Mouse (Mus musculus) monocyte, adult 5-6 weeks (primary cell): ENCODE measurements around the gene Vmn1r59. TPM values are rescaled to one million over a fixed set of nuclear protein-coding genes. Genes with fewer than 3 reads are reported as not detected.
"Not testable (repeated sequence)": the region's sequence is repeated elsewhere in the genome, so short reads cannot be mapped to it uniquely, and the experiment has no call there.

Source experiments
- ATAC-seq: fragments of 153-309, 156-312 bp; replicated peaks from 2 replicates; pipeline ENCODE4 v1.8.0; 2017; ENCODE audit warnings: mild to moderate bottlenecking; ENCODE audit not compliant: low TSS enrichment, insufficient number of reproducible peaks, severe bottlenecking, poor library complexity, low FRiP score
- total RNA-seq: library from RNA; stranded (forward); fragments of 200-1000, 200-491, 200-594 nt; gene quantifications from 3 replicates; pipeline ENCODE4 v1.2.3, GENCODE M21; 2017

Vmn1r59 gene
- not detected in 3 replicates for total RNA-seq

DNA sequence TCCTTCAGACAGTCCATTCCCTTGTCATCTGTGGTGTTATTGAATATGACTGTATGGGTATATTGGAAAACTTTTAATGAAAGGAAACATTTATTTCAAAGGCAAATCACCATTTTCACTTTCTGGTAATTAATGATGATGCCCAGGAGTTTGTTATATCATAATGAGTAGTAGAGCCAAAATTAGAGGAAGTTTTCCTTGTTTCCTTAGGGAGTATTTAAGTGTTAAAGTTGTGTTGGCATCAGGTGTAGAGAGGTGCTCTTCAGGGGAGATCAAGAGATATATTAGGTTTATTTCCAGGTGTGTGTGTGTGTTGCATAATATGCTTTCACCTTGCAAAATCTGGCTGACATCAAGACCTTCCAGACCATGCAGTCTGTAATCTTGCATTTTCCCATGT, at the start of gene Vmn1r59:
TSS of gene Vmn1r59 (minus strand) at position 101 of the 400 bp plus-strand sequence.
- no peak for ATAC-seq

DNA sequence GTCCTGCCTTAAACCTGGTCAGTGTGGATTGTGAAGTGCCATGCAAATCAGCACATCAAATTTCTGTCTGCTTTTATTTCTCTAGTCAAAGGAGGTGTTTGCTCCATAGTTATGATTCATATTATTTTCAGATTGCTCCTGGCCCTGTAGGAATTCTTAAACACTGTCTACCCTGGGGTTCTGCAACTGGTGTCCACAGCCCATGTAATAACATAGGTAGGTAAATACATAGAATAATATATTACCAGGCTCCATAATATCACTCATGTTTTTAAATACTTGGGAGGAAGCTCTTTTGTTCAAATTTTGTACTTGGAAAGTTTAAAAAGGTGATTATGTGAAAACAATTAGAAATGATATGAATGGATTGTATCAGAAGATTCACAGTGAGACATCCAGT, 37.3 kb upstream of the Vmn1r59 start, which contains the start of gene Vmn2r28:
TSS of gene Vmn2r28 (minus strand) at position 101 of the 400 bp plus-strand sequence.
- ATAC-seq, result not testable (repeated sequence)

DNA sequence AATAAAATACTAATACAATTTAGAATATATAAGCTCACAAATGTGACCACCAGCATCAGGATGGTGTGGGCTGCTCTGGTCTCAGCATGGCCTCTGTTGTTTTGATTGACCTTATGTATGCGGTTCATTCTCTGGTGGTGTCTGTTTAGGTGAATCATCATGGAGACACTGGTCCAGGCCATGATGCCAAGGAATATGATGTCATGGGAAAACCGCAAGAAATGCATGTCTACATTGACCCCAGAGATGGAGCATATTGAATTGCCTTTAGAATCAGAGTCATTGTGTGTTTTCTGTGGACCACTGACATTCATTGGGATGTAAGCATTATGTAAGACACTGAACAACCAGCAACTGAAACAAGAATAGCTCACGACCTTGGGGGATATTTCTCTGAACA, 2.6 kb downstream of the Vmn1r59 start:
- not testable (repeated sequence) for ATAC-seq

DNA sequence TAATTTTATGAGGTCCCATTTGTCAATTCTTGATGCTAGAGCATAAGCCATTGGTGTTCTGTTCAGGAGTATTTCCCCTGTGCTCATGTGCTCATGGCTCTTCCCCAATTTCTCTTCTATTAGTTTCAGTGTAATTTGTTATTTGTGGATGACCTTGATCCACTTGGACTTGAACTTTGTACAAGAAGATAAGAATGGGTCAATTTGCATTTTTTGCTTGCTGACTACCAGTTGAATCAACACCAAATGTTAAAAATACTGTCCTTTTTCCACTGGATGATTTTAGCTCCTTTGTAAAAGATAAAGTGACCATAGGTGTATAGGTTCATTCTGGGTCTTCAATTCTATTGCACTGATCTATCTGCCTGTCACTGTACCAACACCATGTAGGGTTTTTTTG, 7.9 kb downstream of the Vmn1r59 start:
- ATAC-seq, result no peak

DNA sequence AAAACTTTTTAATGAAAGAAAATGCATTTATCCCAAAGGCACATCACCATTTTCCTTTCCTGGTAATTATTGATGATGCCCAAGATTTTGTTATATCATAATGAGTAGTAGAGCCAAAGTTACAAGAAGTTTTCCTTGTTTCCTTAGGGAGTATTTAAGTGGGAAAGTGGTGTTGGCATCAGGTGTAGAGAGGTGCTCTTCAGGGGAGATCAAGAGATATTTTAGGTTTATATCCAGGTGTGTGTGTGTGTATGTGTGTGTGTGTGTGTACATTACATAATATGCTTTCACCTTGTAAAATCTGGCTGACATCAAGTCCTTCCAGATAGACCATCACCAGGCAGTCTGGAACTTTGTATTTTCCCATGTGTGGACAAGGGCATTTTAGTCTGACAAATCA, 43.3 kb downstream of the Vmn1r59 start, which contains the start of gene Vmn1r58:
TSS of gene Vmn1r58 (minus strand) at position 101 of the 400 bp plus-strand sequence.
- not testable (repeated sequence) for ATAC-seq

DNA sequence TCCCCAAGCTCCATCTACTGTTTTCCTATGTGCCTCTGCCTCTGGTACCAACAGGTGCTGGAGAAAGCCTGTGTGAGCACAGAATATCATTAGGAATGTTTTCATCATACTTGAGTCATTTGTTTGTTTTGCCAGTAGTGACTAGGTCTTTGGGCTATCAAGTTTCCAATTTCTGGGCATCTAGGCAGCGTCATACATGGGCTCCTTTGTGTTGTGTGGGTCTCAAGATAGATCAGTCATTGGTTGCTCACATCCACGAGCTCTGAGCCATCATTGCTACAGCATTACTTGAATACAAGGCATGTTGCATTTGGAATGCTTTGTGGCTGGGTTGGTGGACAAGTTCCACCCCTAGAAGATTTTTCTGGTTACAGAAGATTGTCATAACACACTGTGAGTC, 50.4 kb downstream of the Vmn1r59 start:
- no peak for ATAC-seq

Other genes with a start within 250 kb of the Vmn1r59 start
- not detected in 3 replicates for gene Vmn1r57, start 238.3 kb downstream of the Vmn1r59 start, total RNA-seq
- gene Gm5065, start 106.2 kb downstream of the Vmn1r59 start, total RNA-seq, result not detected in 3 replicates
- not detected in 3 replicates for gene Nlrp2, start 105.7 kb downstream of the Vmn1r59 start, total RNA-seq
- not detected in 3 replicates for gene Vmn1r58, start 43.4 kb downstream of the Vmn1r59 start, total RNA-seq
- 0.85 TPM in 1 of 3 replicates, not detected in the others for gene Vmn2r28, start 37.2 kb upstream of the Vmn1r59 start, total RNA-seq
- gene Vmn1r60, start 90.5 kb upstream of the Vmn1r59 start, total RNA-seq, result not detected in 3 replicates
- not detected in 3 replicates for gene Vmn1r61, start 156.5 kb upstream of the Vmn1r59 start, total RNA-seq
- gene Vmn1r62, start 216.9 kb upstream of the Vmn1r59 start, total RNA-seq, result not detected in 3 replicates